Mouse (Mus musculus) granulocyte monocyte progenitor cell, adult 5-6 weeks (primary cell): ENCODE measurements around the gene Cln3. TPM values are rescaled to one million over a fixed set of nuclear protein-coding genes. Genes with fewer than 3 reads are reported as not detected.

Experiments used
- ATAC-seq: replicated peaks from 2 replicates; pipeline ENCODE4 v1.8.0; 2016; ENCODE audit warnings: mild to moderate bottlenecking, moderate TSS enrichment, inconsistent platforms; ENCODE audit not compliant: poor library complexity, severe bottlenecking
- total RNA-seq, 2 experiments: library from RNA; stranded (forward) in 1 of 2; stranded (reverse) in 1 of 2; fragments of 200-712, 200-1000 nt in 1 of 2; fragments of >200 nt in 1 of 2; fragmentation: Nextera tagmentation in 1 of 2; gene quantifications; 2 replicates each; pipeline ENCODE4 v1.2.3; 2014 to 2017

The Cln3 gene
- total RNA-seq, 2 experiments from 2014 or later = 9.6 to 61.7 TPM

GRCm38 (mm10) chr7:126533434-126533833 lies 52.2 kb downstream of the Cln3 start:
- no peak for ATAC-seq

GRCm38 (mm10) chr7:126528166-126528577 lies 57.4 kb downstream of the Cln3 start:
- peak; percentile 62 for ATAC-seq

DNA sequence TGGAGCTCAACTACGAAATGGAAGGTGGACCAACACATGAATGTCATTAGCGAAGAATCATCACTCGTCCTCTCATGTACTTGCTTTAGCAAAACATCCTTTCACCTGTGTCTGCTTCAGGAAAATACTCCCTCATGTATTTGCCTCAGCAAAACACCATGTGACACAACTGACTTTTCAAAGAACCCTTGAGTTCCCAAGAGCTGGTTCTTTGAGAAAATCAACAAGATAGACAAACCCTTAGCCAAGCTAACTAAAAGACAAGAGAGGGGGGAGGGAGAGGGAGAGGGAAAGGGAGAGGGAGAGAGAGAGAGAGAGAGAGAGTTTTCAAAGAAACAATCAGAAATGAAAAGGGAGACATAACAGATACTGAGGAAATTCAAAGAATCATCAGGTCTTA lies 62.3 kb downstream of the Cln3 start:
- no peak for ATAC-seq

Other genes with a start within 250 kb of the Cln3 start
- gene Lat, start 216.2 kb downstream of the Cln3 start, total RNA-seq (2014; fragmentation: Nextera tagmentation) = 2.4 and 4.8 TPM in 2 replicates
- gene Lat, start 216.2 kb downstream of the Cln3 start, total RNA-seq (2017) = 0.72 and 2.7 TPM in 2 replicates
- gene Spns1, start 208.4 kb downstream of the Cln3 start, total RNA-seq (2014; fragmentation: Nextera tagmentation) = 9.2 and 24.8 TPM in 2 replicates
- gene Spns1, start 208.4 kb downstream of the Cln3 start, total RNA-seq (2017) = 11.5 and 14.7 TPM in 2 replicates
- 11.7 and 14.8 TPM in 2 replicates for gene Nfatc2ip, start 189.1 kb downstream of the Cln3 start, total RNA-seq (2014; fragmentation: Nextera tagmentation)
- gene Nfatc2ip, start 189.1 kb downstream of the Cln3 start, total RNA-seq (2017) = 14.6 and 15.9 TPM in 2 replicates
- gene Cd19, start 170.9 kb downstream of the Cln3 start, total RNA-seq (2014; fragmentation: Nextera tagmentation) = not detected in 2 replicates
- gene Cd19, start 170.9 kb downstream of the Cln3 start, total RNA-seq (2017) = 0.09 TPM in 1 of 2 replicates, not detected in the other
- gene Rabep2, start 157.1 kb downstream of the Cln3 start, total RNA-seq (2014; fragmentation: Nextera tagmentation) = 11.3 and 16.2 TPM in 2 replicates
- gene Rabep2, start 157.1 kb downstream of the Cln3 start, total RNA-seq (2017) = 12.3 and 16.9 TPM in 2 replicates
- 0.62 TPM in 1 of 2 replicates, not detected in the other for gene Atp2a1, start 122.7 kb downstream of the Cln3 start, total RNA-seq (2014; fragmentation: Nextera tagmentation)
- not detected in 2 replicates for gene Atp2a1, start 122.7 kb downstream of the Cln3 start, total RNA-seq (2017)
- gene Sh2b1, start 110.4 kb downstream of the Cln3 start, total RNA-seq (2014; fragmentation: Nextera tagmentation) = 35.9 and 58.3 TPM in 2 replicates
- 15.6 and 17.3 TPM in 2 replicates for gene Sh2b1, start 110.4 kb downstream of the Cln3 start, total RNA-seq (2017)
- gene Tufm, start 98.5 kb downstream of the Cln3 start, total RNA-seq (2014; fragmentation: Nextera tagmentation) = 85.3 and 101 TPM in 2 replicates
- gene Tufm, start 98.5 kb downstream of the Cln3 start, total RNA-seq (2017) = 75.5 and 86.7 TPM in 2 replicates
- gene Atxn2l, start 82.4 kb downstream of the Cln3 start, total RNA-seq (2014; fragmentation: Nextera tagmentation) = 102 and 130 TPM in 2 replicates
- 27.4 and 28.9 TPM in 2 replicates for gene Atxn2l, start 82.4 kb downstream of the Cln3 start, total RNA-seq (2017)
- 188 and 206 TPM in 2 replicates for gene Eif3c, start 19.4 kb downstream of the Cln3 start, total RNA-seq (2014; fragmentation: Nextera tagmentation)
- gene Eif3c, start 19.4 kb downstream of the Cln3 start, total RNA-seq (2017) = 229 and 239 TPM in 2 replicates
- gene Apobr, start 875 bp downstream of the Cln3 start, total RNA-seq (2014; fragmentation: Nextera tagmentation) = 2.1 and 3.9 TPM in 2 replicates
- 4.2 and 6.2 TPM in 2 replicates for gene Apobr, start 875 bp downstream of the Cln3 start, total RNA-seq (2017)
- gene Il27, start 9.1 kb upstream of the Cln3 start, total RNA-seq (2014; fragmentation: Nextera tagmentation) = 1.3 TPM in 1 of 2 replicates, not detected in the other
- gene Il27, start 9.1 kb upstream of the Cln3 start, total RNA-seq (2017) = 1.2 TPM in 1 of 2 replicates, not detected in the other
- 0.92 and 1.3 TPM in 2 replicates for gene Nupr1, start 45.0 kb upstream of the Cln3 start, total RNA-seq (2014; fragmentation: Nextera tagmentation)
- 1.7 TPM in 1 of 2 replicates, not detected in the other for gene Nupr1, start 45.0 kb upstream of the Cln3 start, total RNA-seq (2017)
- 129 and 133 TPM in 2 replicates for gene Sgf29, start 63.5 kb upstream of the Cln3 start, total RNA-seq (2014; fragmentation: Nextera tagmentation)
- 53.3 and 79.1 TPM in 2 replicates for gene Sgf29, start 63.5 kb upstream of the Cln3 start, total RNA-seq (2017)
- 0.85 TPM in 1 of 2 replicates, not detected in the other for gene Sult1a1, start 90.6 kb upstream of the Cln3 start, total RNA-seq (2014; fragmentation: Nextera tagmentation)
- 0.56 and 1.6 TPM in 2 replicates for gene Sult1a1, start 90.6 kb upstream of the Cln3 start, total RNA-seq (2017)
- 151 and 195 TPM in 2 replicates for gene Bola2, start 109.6 kb upstream of the Cln3 start, total RNA-seq (2014; fragmentation: Nextera tagmentation)
- 135 and 158 TPM in 2 replicates for gene Bola2, start 109.6 kb upstream of the Cln3 start, total RNA-seq (2017)
- gene Slx1b, start 110.0 kb upstream of the Cln3 start, total RNA-seq (2014; fragmentation: Nextera tagmentation) = 9.3 and 13.3 TPM in 2 replicates
- gene Slx1b, start 110.0 kb upstream of the Cln3 start, total RNA-seq (2017) = 5.4 and 6.3 TPM in 2 replicates
- gene Coro1a, start 122.0 kb upstream of the Cln3 start, total RNA-seq (2014; fragmentation: Nextera tagmentation) = 497 and 510 TPM in 2 replicates
- gene Coro1a, start 122.0 kb upstream of the Cln3 start, total RNA-seq (2017) = 409 and 441 TPM in 2 replicates
- gene Mapk3, start 173.8 kb upstream of the Cln3 start, total RNA-seq (2014; fragmentation: Nextera tagmentation) = 90.7 and 111 TPM in 2 replicates
- gene Mapk3, start 173.8 kb upstream of the Cln3 start, total RNA-seq (2017) = 52.5 and 53.0 TPM in 2 replicates
- gene Gdpd3, start 180.5 kb upstream of the Cln3 start, total RNA-seq (2014; fragmentation: Nextera tagmentation) = 13.0 and 27.7 TPM in 2 replicates
- 3.6 and 11.3 TPM in 2 replicates for gene Gdpd3, start 180.5 kb upstream of the Cln3 start, total RNA-seq (2017)
- 29.6 and 42.6 TPM in 2 replicates for gene Ypel3, start 191.1 kb upstream of the Cln3 start, total RNA-seq (2014; fragmentation: Nextera tagmentation)
- 16.2 and 17.4 TPM in 2 replicates for gene Ypel3, start 191.1 kb upstream of the Cln3 start, total RNA-seq (2017)
- 0.58 TPM in 1 of 2 replicates, not detected in the other for gene Tbx6, start 195.7 kb upstream of the Cln3 start, total RNA-seq (2014; fragmentation: Nextera tagmentation)
- gene Tbx6, start 195.7 kb upstream of the Cln3 start, total RNA-seq (2017) = not detected in 2 replicates
- gene Ppp4c, start 206.7 kb upstream of the Cln3 start, total RNA-seq (2014; fragmentation: Nextera tagmentation) = 160 and 219 TPM in 2 replicates
- gene Ppp4c, start 206.7 kb upstream of the Cln3 start, total RNA-seq (2017) = 131 and 137 TPM in 2 replicates
- not detected in 2 replicates for gene Fam57b, start 211.9 kb upstream of the Cln3 start, total RNA-seq (2014; fragmentation: Nextera tagmentation)
- not detected in 2 replicates for gene Fam57b, start 211.9 kb upstream of the Cln3 start, total RNA-seq (2017)
- not detected in 2 replicates for gene 4930451I11Rik, start 245.8 kb upstream of the Cln3 start, total RNA-seq (2014; fragmentation: Nextera tagmentation)
- not detected in 2 replicates for gene 4930451I11Rik, start 245.8 kb upstream of the Cln3 start, total RNA-seq (2017)